Mouse (Mus musculus) lung, adult 2 months (tissue): ENCODE data around the gene Ncoa7.

Experiments
- CTCF ChIP-seq: fragments of 200-500 bp; IDR thresholded peaks from 2 replicates; pipeline ENCODE4 v1.5.1; 2011; ENCODE audit warnings: mild to moderate bottlenecking, low read length, control low read depth; ENCODE audit not compliant: insufficient read depth
- POLR2A ChIP-seq: fragments of 200-500 bp; IDR thresholded peaks from 2 replicates; pipeline ENCODE4 v1.6.1; 2011; ENCODE audit warnings: low read depth, mild to moderate bottlenecking, control low read depth, low read length, borderline replicate concordance; ENCODE audit errors: extremely low read depth

- TF ChIP-seq CTCF (no peak), POLR2A (peak; percentile 91; the same call in 1 of the 2 replicates)
Observed at GRCm38 (mm10) chr10:30600542-30600966, 202.6 kb downstream of the Ncoa7 start, which contains the start of gene Trmt11.
